Mouse (Mus musculus) liver, embryonic 11.5 days (tissue): Measurements from ENCODE around the gene Gm853. TPM values are rescaled to one million over a fixed set of nuclear protein-coding genes. Genes with fewer than 3 reads are reported as not detected.
A peak's percentile ranks its signal among the peaks of the same experiment; 100 is the strongest.

Experiments used
- ATAC-seq: fragments of 200-750 bp; cut with Nextera tagmentation; replicated peaks from 2 replicates; pipeline ENCODE4 v1.8.0; 2017; ENCODE audit warnings: moderate number of reproducible peaks, mild to moderate bottlenecking, moderate TSS enrichment, moderate library complexity; ENCODE audit not compliant: low FRiP score
- DNase-seq: peaks from one replicate; pipeline ENCODE4 v3.0.0-alpha.2; 2017; ENCODE audit warnings: low spot score
- H3K27ac ChIP-seq: fragments of 300-500 bp; sonication (generic); 2 replicates; pipeline ENCODE4 v1.5.1; 2014; ENCODE audit warnings: mild to moderate bottlenecking, low read depth, low read length, control low read depth
- H3K27me3 ChIP-seq: fragments of 300-500 bp; sonication (generic); replicated peaks from 2 replicates; pipeline ENCODE4 v1.6.1; 2014; ENCODE audit warnings: low read length, mixed read lengths; ENCODE audit not compliant: control insufficient read depth, insufficient read depth
- H3K36me3 ChIP-seq: fragments of 300-500 bp; sonication (generic); 2 replicates; pipeline ENCODE4 v1.6.1; 2014; ENCODE audit warnings: mild to moderate bottlenecking, low read length, moderate library complexity, mixed read lengths; ENCODE audit not compliant: control insufficient read depth, insufficient read depth
- H3K4me1 ChIP-seq: fragments of 300-500 bp; sonication (generic); replicated peaks from 2 replicates; pipeline ENCODE4 v1.6.1; 2014; ENCODE audit warnings: low read length, mixed read lengths; ENCODE audit not compliant: control insufficient read depth, insufficient read depth
- H3K4me2 ChIP-seq: fragments of 300-500 bp; sonication (generic); 2 replicates; pipeline ENCODE4 v1.6.1; 2014; ENCODE audit warnings: mild to moderate bottlenecking, control low read depth, moderate library complexity
- H3K4me3 ChIP-seq: fragments of 300-500 bp; sonication (generic); 2 replicates; pipeline ENCODE4 v1.5.1; 2014; ENCODE audit warnings: low read depth, low read length, control low read depth
- H3K9ac ChIP-seq: fragments of 300-500 bp; sonication (generic); 2 replicates; pipeline ENCODE4 v1.6.1; 2014; ENCODE audit warnings: low read depth, low read length, control low read depth
- H3K9me3 ChIP-seq: fragments of 300-500 bp; sonication (generic); 2 replicates; pipeline ENCODE4 v1.6.1; 2016; ENCODE audit warnings: low read length, inconsistent platforms, mixed read lengths; ENCODE audit not compliant: control insufficient read depth
- WGBS: fragments of 180-500 bp; shearing (Covaris S2); extraction: QIAGEN DNeasy Blood & Tissue Kit; methylation state at CpG from one replicate; pipeline ENCODE4 v1.1.7; 2014; 5-methylcytosine and 5-hydroxymethylcytosine counted together
- polyA plus RNA-seq: library from polyadenylated mRNA; unstranded; fragments of >200 nt; fragmentation: Nextera tagmentation; extraction: Ambion mirVana; gene quantifications from 2 replicates; pipeline ENCODE4 v1.2.1, GENCODE M21; 2014

The Gm853 gene
- polyA plus RNA-seq, 1 experiment from 2014 or later = not detected

GRCm38 (mm10) chr4:130169411-130169971 lies 52.7 kb downstream of the Gm853 start:
- Histone ChIP-seq H3K4me3 (no peak overlapping the region), H3K27ac (no peak overlapping the region), H3K27me3 (peaks cover 42% of the 10 kb centered on the region), H3K36me3 (no peaks in the 10 kb centered on the region), H3K4me2 (no peak overlapping the region), H3K9me3 (no peaks in the 10 kb centered on the region), H3K9ac (no peak overlapping the region), H3K4me1 (peaks cover 26% of the 10 kb centered on the region)
- DNase-seq = no peak
- ATAC-seq = no peak
- 71% methylated on average over 16 of the region's 16 CpGs for WGBS

- peak; percentile 33; the same call in 1 of the 2 replicates for ATAC-seq
- H3K9me3 ChIP-seq = no peaks in the 10 kb centered on the region
- no peak overlapping the region for H3K27ac ChIP-seq
- 43% methylated on average over 16 of the region's 16 CpGs for whole genome bisulfite sequencing
- DNase-seq = no peak
- H3K36me3 ChIP-seq = no peaks in the 10 kb centered on the region
- H3K4me1 ChIP-seq = peaks cover 23% of the 10 kb centered on the region
- peaks cover 42% of the 10 kb centered on the region for H3K27me3 ChIP-seq
- H3K9ac ChIP-seq = no peak overlapping the region
- no peak overlapping the region for H3K4me3 ChIP-seq
- no peak overlapping the region; the same call in 1 of the 2 replicates for H3K4me2 ChIP-seq
These were observed 53.7 kb downstream of the Gm853 start for GRCm38 (mm10) chr4:130168280-130169183.

GRCm38 (mm10) chr4:130167814-130168213 lies 54.4 kb downstream of the Gm853 start:
- Histone ChIP-seq H3K27me3 (peaks cover 46% of the 10 kb centered on the region), H3K4me2 (peak overlapping the region; percentile 31; the same call in 1 of the 2 replicates), H3K27ac (no peak overlapping the region)

GRCm38 (mm10) chr4:130167321-130167720 lies 54.9 kb downstream of the Gm853 start:
- ATAC-seq (no peak), DNase-seq (no peak)
- WGBS = 42% methylated on average over 22 of the region's 22 CpGs
- peaks cover 49% of the 10 kb centered on the region for H3K27me3 ChIP-seq
- H3K9me3 ChIP-seq = no peaks in the 10 kb centered on the region
- H3K4me1 ChIP-seq = peaks cover 24% of the 10 kb centered on the region
- no peaks in the 10 kb centered on the region for H3K36me3 ChIP-seq
- no peak overlapping the region for H3K4me3 ChIP-seq
- no peak overlapping the region for H3K27ac ChIP-seq
- H3K4me2 ChIP-seq = peak overlapping the region; percentile 31; the same call in 1 of the 2 replicates
- H3K9ac ChIP-seq = no peak overlapping the region

More at GRCm38 (mm10) chr4:130167814-130168213, 54.4 kb downstream of the Gm853 start:
- Histone ChIP-seq H3K4me3 (no peak overlapping the region), H3K4me1 (peaks cover 26% of the 10 kb centered on the region), H3K9ac (no peak overlapping the region), H3K9me3 (no peaks in the 10 kb centered on the region), H3K36me3 (no peaks in the 10 kb centered on the region)
- 41% methylated on average over 9 of the region's 9 CpGs for WGBS
- no peak for DNase-seq
- ATAC-seq = no peak

GRCm38 (mm10) chr4:130166592-130166991 lies 55.6 kb downstream of the Gm853 start:
- DNase-seq = no peak
- Histone ChIP-seq H3K9me3 (no peaks in the 10 kb centered on the region), H3K27me3 (peaks cover 50% of the 10 kb centered on the region), H3K4me2 (no peak overlapping the region), H3K4me3 (no peak overlapping the region), H3K4me1 (peaks cover 18% of the 10 kb centered on the region), H3K27ac (no peak overlapping the region), H3K36me3 (no peaks in the 10 kb centered on the region), H3K9ac (no peak overlapping the region)
- 79% methylated on average over 8 of the region's 8 CpGs for WGBS
- no peak for ATAC-seq

GRCm38 (mm10) chr4:130166061-130166460 lies 56.1 kb downstream of the Gm853 start:
- Histone ChIP-seq H3K27ac (no peak overlapping the region), H3K9ac (no peak overlapping the region), H3K9me3 (no peaks in the 10 kb centered on the region), H3K4me1 (peaks cover 18% of the 10 kb centered on the region), H3K27me3 (peaks cover 54% of the 10 kb centered on the region), H3K4me2 (no peak overlapping the region), H3K36me3 (no peaks in the 10 kb centered on the region), H3K4me3 (no peak overlapping the region)
- 72% methylated on average over 18 of the region's 18 CpGs for WGBS
- no peak for DNase-seq
- ATAC-seq = no peak

GRCm38 (mm10) chr4:130164121-130164520 lies 58.1 kb downstream of the Gm853 start:
- Histone ChIP-seq H3K4me2 (no peak overlapping the region), H3K27ac (no peak overlapping the region), H3K36me3 (no peaks in the 10 kb centered on the region), H3K4me3 (no peak overlapping the region), H3K9ac (no peak overlapping the region), H3K27me3 (peaks cover 54% of the 10 kb centered on the region), H3K9me3 (no peaks in the 10 kb centered on the region), H3K4me1 (peaks cover 18% of the 10 kb centered on the region)
- 66% methylated on average over 6 of the region's 6 CpGs for WGBS
- ATAC-seq (no peak), DNase-seq (no peak)

GRCm38 (mm10) chr4:130163391-130163861 lies 58.8 kb downstream of the Gm853 start:
- Histone ChIP-seq H3K4me1 (peaks cover 15% of the 10 kb centered on the region), H3K27ac (no peak overlapping the region), H3K4me2 (peak overlapping the region; percentile 44), H3K4me3 (no peak overlapping the region; the same call in 1 of the 2 replicates), H3K36me3 (no peaks in the 10 kb centered on the region), H3K27me3 (peaks cover 54% of the 10 kb centered on the region), H3K9me3 (no peaks in the 10 kb centered on the region), H3K9ac (no peak overlapping the region; the same call in 1 of the 2 replicates)
- 4% methylated on average over 20 of the region's 20 CpGs for whole genome bisulfite sequencing
- ATAC-seq (no peak), DNase-seq (no peak)
